Mouse (Mus musculus) heart, adult 11 months (tissue): ENCODE results near the gene Carmil3.

Source experiments
- DNase-seq: peaks from one replicate; pipeline ENCODE4 v3.0.0; 2022

Carmil3 gene

GRCm38 (mm10) chr14:55495509-55496240 is 5.2 kb downstream of the Carmil3 start:
- no peak for DNase-seq

DNA sequence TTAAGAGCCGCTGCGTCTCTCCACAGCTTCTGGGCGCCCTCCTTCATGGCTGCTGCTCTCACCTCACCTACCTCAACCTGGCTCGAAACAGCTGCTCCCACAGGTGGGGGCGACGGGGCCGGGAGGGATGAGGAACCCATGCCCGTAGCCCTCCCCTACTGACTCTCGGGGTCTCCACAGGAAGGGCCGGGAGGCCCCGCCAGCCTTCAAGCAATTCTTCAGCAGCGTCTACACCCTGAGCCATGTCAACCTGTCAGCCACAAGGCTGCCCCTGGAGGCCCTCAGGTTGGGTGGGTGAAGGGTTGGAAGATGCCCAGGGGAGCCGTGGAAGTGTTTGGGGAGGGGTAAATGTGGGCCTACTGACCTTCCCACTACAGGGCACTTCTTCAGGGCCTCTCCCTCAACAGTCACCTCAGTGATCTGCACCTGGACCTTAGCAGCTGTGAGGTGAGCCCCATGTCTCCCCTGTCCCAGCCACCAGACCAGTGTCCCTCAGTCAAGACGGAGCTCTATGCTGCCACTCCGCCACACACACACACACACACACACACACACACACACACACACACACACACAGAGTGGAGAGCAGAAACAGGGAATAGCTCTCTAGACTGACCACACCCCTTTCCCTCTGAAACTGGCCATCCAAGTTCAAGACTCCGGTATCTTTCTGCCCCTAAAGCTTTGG is 6.5 kb downstream of the Carmil3 start:
- peak; percentile 90 for DNase-seq

DNA sequence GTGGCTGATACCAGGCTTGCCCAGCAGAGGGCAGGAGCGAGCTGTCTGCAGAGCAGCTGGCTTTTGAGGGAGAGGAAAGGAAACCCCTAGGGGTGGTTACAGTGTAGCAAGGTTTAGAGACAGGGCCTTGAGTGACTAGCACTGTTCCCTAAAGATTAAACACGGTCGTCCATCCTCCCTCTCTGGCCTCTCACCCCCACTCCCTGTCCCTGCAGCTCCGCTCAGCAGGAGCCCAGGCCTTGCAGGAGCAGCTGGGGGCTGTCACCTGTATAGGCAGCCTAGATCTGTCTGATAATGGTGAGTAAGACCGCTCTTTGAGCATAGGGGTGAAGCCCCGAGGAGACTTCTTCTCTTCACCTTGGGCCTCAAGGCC is 7.0 kb downstream of the Carmil3 start:
- DNase-seq, result peak; percentile 97

DNA sequence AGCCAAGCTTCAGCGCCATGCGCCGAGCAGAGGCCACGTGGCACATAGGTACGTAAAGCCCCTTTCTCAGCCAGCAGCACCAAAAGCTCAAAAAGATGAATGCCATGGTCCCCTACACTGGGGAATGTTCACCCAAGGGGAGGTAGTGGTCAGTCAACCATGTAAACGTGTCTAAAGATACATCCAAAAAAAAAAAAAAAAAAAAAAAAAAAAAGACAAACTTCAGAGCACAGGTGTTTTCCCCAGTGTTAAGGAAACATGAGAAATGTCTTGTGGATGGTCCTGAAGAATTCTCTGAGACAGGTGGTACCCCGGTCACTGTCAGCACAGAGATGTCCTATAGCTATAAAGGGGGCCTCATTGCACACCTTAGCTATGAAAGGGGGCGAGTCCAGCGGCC is 15.2 kb downstream of the Carmil3 start:
- no peak for DNase-seq

- no peak for DNase-seq
Measured at GRCm38 (mm10) chr14:55507801-55508200, 17.4 kb downstream of the Carmil3 start.

DNA sequence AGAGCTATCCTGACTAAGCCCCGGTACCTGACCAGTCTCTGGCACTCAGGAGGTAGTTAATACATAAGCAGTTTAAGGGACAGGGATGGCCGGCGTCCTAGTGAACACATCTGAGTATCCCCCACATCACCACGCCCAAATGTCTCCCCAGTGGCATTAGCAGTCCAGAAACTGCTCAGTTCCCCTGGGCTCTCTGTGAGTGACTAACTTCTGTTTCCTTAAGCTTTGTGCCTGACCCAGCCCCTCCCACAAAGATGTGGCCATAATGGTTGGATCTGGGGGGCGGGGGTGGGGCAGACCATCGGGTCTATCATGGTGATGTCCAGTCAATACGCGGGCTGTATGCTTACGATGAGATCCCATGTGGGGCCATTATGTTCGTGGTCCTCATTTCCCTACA is 19.1 kb downstream of the Carmil3 start:
- peak; percentile 78 for DNase-seq

GRCm38 (mm10) chr14:55510125-55510731 is 19.8 kb downstream of the Carmil3 start, which contains the start of gene Cpne6:
Gene Cpne6, plus strand, starts transcription at chr14:55510445.
- peak; percentile 85 for DNase-seq

DNA sequence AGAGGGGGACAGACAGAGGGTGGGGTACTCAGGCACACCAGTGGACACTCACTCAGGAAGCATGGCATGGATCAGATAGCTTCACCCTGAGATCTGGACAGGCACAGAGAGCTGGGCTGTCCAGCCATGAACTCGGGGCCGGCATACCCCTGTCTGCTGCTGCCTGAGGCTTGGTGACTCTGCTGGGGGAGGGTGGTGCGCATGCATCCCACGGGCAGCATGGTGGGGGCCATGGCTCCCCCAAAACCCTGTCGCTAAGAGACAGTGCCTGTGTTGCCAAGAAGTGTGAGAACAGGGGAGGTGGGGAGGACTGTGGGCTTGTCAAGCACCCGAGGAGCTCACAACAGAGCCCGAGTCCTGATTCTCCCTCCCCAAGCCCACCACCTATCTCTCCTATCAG is 20.6 kb downstream of the Carmil3 start:
- DNase-seq, result peak; percentile 77

DNA sequence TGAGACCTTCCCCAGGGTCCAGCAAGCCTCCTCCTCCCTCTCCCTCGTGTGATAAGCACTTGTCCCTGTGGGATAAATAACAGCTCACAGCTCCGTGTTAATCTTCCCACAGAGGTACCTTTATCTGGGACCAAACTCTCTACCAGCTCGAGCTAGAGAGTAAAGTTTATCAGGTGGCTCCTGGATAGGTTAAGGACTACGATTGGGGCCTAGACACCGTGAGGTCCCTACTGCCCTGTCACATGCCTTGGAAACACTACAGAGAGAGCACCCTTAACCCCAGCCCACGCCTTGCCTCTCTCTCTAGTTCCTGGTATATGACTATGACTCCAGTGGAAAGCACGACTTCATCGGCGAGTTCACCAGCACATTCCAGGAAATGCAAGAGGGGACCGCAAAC is 23.5 kb downstream of the Carmil3 start:
- peak; percentile 77 for DNase-seq

DNA sequence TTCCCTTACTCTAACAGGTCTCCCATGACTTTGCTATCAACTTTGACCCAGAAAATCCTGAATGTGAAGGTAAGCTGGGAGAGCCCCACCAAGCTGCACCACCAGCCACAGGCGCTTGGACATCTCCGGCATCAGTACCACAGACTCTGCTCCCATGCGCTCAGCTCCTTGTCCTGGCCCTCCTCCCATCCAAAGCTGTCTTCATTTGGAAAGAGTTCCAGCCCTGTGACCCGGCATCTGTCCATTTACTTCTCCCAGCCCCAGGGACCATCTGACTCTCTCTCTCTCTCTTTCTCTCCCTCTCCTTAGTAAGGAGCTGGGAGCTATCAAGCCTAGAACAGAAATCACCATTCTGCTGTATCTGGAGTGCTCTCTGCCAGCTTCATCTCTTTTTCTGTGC is 25.4 kb downstream of the Carmil3 start:
- no peak for DNase-seq

GRCm38 (mm10) chr14:55518897-55519296 is 28.4 kb downstream of the Carmil3 start:
- no peak for DNase-seq

GRCm38 (mm10) chr14:55519604-55520003 is 29.2 kb downstream of the Carmil3 start:
- peak; percentile 85 for DNase-seq

DNA sequence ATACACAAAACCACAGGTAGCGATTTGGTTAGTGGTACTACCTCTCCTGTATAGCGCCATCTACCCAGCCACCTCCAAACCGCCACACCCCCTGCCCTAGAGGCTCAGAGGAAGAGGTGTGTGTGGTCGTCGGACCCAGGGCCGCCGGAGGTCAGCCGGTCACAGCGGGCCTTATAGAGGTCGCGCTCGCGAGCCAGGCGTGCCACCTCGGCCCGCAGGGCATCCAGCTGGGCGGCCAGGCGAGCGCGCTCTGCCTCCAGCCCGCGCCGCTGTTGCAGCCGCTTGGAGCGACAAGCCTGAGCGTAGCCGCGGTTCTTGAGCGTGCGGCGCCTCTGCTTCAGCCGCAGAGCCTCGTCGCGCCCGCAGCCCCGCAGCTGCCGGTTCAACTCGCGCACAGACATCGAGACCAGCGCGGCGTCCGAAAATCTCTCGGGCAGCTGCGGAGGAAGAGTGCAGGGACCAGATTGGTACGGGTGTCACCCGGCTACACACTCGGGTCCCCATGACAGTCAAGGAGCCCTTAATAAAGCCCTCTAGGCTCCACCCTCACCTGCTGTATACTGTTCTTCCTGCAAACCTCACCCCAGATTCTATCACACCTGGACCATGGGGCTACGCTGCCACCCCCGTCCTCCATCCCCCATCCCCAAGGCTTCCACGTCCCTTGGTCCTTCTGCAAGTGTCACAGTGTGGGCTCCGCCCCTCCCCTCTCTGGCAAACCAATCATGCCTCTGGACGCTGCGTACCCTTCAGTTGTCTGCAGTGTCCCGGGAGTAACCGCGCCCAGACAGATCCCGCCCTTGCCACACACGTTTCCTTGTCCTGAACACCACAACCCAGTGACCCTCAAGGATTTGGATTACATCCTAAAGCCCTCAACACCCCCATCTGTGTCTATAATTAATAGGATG is 30.3 kb downstream of the Carmil3 start:
- peak; percentile 86 for DNase-seq

DNA sequence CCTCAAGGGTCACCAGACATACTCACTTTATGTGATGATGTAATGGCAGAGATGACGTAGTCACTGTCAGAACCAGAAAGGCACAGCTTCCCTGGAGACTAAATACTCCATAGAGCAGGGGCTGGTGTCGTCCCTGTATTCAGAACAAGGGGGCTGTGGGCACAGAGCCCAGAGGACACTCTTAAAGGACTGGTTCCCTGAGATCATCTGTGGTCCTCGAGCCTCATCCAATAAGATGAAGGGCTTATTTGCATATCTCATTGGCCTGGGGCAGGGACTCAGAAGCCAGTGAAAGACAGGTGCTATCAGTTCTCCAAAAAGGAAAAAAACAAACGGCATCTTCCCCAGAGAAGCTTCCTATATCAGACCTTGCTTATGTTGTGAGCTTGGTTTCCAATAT is 33.6 kb downstream of the Carmil3 start:
- no peak for DNase-seq

GRCm38 (mm10) chr14:55524785-55525184 is 34.3 kb downstream of the Carmil3 start, which contains the start of gene Nrl:
Gene Nrl, minus strand, starts transcription at chr14:55524981.
- DNase-seq, result peak; percentile 81

DNA sequence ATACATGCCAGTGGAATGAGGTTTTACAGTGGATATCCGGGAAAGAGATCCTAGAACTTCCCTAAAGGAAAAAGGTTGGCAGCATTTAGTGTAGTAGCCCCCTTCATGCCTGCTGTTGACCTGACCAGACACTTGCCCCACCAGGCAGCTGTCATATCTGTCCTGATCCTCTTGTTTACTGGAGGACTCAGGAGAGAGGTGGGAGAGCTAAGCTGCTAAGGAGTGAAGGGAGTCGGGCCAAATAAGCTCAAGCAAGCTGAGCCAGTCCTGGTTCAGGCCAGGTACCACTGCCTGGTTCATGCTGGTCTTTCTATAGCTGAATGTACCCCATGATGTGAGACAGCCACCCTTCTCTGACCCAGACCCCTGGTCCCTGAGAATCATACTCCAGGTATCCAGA is 36.2 kb downstream of the Carmil3 start:
- DNase-seq, result no peak

GRCm38 (mm10) chr14:55527940-55528339 is 37.5 kb downstream of the Carmil3 start:
- no peak for DNase-seq

DNA sequence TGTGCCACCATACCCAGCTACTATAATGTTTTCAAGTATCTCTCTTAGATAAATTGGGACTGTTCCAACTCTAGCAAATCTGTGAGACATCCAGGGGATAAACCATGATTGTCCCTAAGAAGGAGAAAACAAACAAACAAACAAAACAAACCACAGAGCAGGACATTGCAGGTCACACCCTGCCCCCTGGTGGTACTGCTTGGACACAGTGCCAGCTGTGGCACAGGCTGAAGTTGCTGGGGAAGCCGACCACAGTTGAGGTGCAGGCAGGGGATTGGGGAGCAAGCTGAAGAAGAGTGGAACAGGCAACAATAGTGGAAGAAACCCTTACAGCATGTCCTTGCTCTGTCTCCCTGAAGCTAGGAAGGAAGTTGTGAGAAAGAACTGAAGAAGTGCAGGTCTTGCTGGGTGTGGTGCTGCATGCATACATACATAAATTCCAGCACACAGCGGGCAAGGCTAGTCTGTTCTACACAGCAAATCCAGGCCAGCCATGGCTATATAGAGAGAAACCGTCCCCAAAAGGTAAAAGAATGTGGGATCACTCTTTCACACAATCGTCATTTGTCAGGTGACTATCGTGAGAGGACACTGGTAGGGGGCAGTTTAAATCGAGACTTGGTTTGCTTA is 45.8 kb downstream of the Carmil3 start:
- no peak for DNase-seq

- DNase-seq, result peak; percentile 100
Measured at GRCm38 (mm10) chr14:55540067-55540786, 49.8 kb downstream of the Carmil3 start, which contains the start of gene Pck2. Gene Pck2, plus strand, starts transcription at chr14:55540266.

DNA sequence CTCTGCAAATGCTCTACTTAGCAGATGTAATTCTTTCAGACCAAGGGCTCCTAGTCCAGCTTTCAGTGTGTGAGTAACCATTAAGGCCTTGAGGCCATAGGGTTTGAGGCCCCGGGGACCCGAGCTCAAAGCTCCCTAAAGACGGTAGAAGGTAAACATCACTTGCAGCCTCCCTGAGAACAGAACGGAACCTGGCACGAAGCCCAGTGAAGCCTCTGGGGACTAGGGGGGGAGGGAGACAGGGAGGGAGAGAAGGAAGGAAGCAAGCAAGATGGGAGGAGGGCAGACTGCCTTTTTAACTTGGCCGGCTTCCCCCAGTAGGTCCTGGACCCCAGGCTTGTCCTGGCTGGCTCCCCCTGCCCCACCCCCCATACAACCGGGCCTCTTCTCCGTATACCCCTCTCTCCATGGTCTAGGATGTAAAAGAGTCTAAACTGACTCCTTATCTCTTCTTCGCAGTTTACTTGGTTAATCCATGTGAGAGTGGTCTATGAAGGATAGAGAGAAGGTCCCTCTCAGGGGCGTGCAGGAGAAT is 50.4 kb downstream of the Carmil3 start:
- DNase-seq, result peak; percentile 99

- DNase-seq, result no peak
Measured at GRCm38 (mm10) chr14:55542268-55542667, 51.8 kb downstream of the Carmil3 start.
